Mouse (Mus musculus) lung, embryonic 14.5 days (tissue): ENCODE measurements at regions not wholly inside any gene's neighbourhood (a gene's known extent, or its start where the extent isn't known, plus 50 kb on each side); places are given as distances from the start of the nearest gene placed in this dataset.

ENCODE experiments used
- ATAC-seq: fragments of 200-750 bp; cut with Nextera tagmentation; 2 replicates; pipeline ENCODE4 v1.8.0; 2017; ENCODE audit warnings: mild to moderate bottlenecking, moderate TSS enrichment, moderate library complexity; ENCODE audit not compliant: insufficient read depth
- DNase-seq: peaks from one replicate; pipeline ENCODE4 v3.0.0-alpha.2; 2015
- H3K27ac ChIP-seq: fragments of 300-500 bp; sonication (generic); 2 replicates; pipeline ENCODE4 v1.5.1; 2014; ENCODE audit warnings: low read depth, mild to moderate bottlenecking, moderate library complexity
- H3K27me3 ChIP-seq: fragments of 300-500 bp; sonication (generic); 2 replicates; pipeline ENCODE4 v1.6.1; 2014; ENCODE audit warnings: low read length, control low read depth; ENCODE audit not compliant: insufficient read depth
- H3K36me3 ChIP-seq: fragments of 300-500 bp; sonication (generic); 2 replicates; pipeline ENCODE4 v1.6.1; 2014; ENCODE audit warnings: control low read depth; ENCODE audit not compliant: insufficient read depth
- H3K4me1 ChIP-seq: fragments of 300-500 bp; sonication (generic); 2 replicates; pipeline ENCODE4 v1.6.1; 2014; ENCODE audit warnings: antibody characterized with exemption, control low read depth; ENCODE audit not compliant: insufficient read depth
- H3K4me2 ChIP-seq: fragments of 300-500 bp; sonication (generic); 2 replicates; pipeline ENCODE4 v1.6.1; 2014; ENCODE audit warnings: mild to moderate bottlenecking
- H3K4me3 ChIP-seq: fragments of 300-500 bp; sonication (generic); 2 replicates; pipeline ENCODE4 v1.5.1; 2014; ENCODE audit warnings: low read depth, low read length
- H3K9ac ChIP-seq: fragments of 300-500 bp; sonication (generic); 2 replicates; pipeline ENCODE4 v1.6.1; 2014
- H3K9me3 ChIP-seq: fragments of 300-500 bp; sonication (generic); 2 replicates; pipeline ENCODE4 v1.6.1; 2016; ENCODE audit warnings: low read depth, low read length, control low read depth
- CTCF ChIP-seq: IDR thresholded peaks from 2 replicates; pipeline ENCODE4 v1.5.1; 2016; ENCODE audit warnings: antibody characterized with exemption, low read depth
- WGBS: fragments of 180-500 bp; shearing (Covaris S2); extraction: QIAGEN DNeasy Blood & Tissue Kit; methylation state at CpG from one replicate; pipeline ENCODE4 v1.1.7; 2014; 5-methylcytosine and 5-hydroxymethylcytosine counted together

DNA sequence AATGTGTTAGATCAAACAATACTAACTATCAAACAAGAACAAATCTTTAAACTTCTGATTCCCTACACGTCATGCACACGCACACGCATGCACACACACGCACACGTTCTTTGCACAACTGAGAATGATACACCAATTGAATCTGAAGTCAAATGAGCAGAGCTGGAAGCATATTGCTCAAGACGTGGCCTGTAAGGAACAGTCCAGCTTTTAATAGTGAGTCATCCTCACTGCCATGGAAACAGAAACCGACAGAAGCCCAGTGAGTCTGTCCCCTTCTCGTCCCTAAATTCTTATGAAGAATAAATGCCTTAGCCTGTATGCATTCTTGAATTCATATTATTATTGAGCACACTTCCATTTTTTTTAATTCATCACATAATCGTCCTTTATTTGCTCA lies 75.7 kb upstream of the Magi3 start:
- ATAC-seq (no peak), DNase-seq (no peak)
- Histone ChIP-seq H3K4me1 (no peaks in the 10 kb centered on the region), H3K4me2 (no peak overlapping the region), H3K9me3 (no peaks in the 10 kb centered on the region), H3K4me3 (no peak overlapping the region), H3K36me3 (no peaks in the 10 kb centered on the region), H3K27me3 (no peaks in the 10 kb centered on the region), H3K9ac (no peak overlapping the region), H3K27ac (no peak overlapping the region)
- 74% methylated on average over 9 of the region's 9 CpGs for WGBS
- no peak for TF ChIP-seq CTCF

DNA sequence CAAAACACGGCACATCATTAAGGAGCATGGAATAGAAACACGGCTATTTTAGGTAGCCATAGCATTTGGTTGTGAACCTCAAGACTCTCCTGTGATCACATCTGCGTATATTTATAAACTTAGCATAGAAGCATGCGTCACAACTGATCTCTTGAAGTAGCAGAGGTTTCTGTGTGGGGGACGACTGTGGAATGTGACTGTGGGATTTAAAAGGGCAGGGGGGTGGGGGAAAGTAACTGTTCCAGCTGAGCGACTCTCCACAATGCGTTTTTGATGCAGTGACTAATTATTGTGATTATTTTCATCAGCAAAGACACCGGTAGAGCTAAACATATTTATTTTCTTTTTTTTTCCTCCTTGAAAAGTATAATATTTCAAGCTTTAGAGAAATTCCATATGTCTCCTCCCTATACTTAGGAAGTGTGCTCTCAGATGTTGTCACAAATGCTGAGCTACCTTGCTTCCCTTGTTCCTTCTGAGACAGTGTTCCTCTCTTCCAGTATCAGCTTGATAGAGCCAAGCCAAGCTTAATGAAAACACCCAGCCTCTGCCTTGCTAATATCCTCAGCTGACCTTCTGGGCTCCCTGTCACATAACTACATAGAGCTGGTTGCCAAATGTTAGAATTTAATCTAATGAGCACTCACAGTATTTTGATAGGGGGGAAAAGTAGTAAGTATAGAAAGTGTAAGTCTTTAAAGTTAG lies 75.0 kb upstream of the Magi3 start:
- Histone ChIP-seq H3K4me2 (no peak overlapping the region), H3K27ac (no peak overlapping the region), H3K4me3 (no peak overlapping the region), H3K27me3 (no peaks in the 10 kb centered on the region), H3K36me3 (no peaks in the 10 kb centered on the region), H3K9ac (no peak overlapping the region), H3K4me1 (no peaks in the 10 kb centered on the region), H3K9me3 (no peaks in the 10 kb centered on the region)
- ATAC-seq (no peak), DNase-seq (no peak)
- TF ChIP-seq CTCF, result no peak
- 22% methylated on average over 8 of the region's 8 CpGs for WGBS

DNA sequence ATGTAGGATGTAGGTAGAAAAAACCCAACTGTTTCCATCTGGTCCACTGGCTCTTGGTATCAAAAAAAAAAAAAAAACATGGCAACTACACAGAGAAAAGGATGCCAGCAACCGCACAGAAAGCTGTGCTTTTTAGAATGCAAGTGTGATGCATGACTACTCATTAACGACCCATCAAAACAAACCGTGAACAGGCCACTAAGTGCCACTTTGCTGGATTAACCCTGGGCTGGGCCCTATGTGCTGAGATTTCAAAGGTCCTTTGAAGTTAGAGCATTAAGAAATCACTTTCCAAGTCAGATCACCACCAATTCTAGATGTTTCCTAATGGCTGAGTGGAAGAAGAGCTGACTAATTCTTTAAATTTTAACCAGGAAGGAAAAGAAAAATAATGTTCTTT lies 73.7 kb upstream of the Magi3 start:
- no peak overlapping the region for H3K4me2 ChIP-seq
- H3K27ac ChIP-seq, result no peak overlapping the region
- H3K4me1 ChIP-seq, result no peaks in the 10 kb centered on the region
- ATAC-seq, result no peak
- H3K9me3 ChIP-seq, result no peaks in the 10 kb centered on the region
- WGBS, result 56% methylated on average over 3 of the region's 3 CpGs
- no peak overlapping the region for H3K9ac ChIP-seq
- no peak for TF ChIP-seq CTCF
- no peak overlapping the region for H3K4me3 ChIP-seq
- no peaks in the 10 kb centered on the region for H3K36me3 ChIP-seq
- no peak for DNase-seq
- no peaks in the 10 kb centered on the region for H3K27me3 ChIP-seq

DNA sequence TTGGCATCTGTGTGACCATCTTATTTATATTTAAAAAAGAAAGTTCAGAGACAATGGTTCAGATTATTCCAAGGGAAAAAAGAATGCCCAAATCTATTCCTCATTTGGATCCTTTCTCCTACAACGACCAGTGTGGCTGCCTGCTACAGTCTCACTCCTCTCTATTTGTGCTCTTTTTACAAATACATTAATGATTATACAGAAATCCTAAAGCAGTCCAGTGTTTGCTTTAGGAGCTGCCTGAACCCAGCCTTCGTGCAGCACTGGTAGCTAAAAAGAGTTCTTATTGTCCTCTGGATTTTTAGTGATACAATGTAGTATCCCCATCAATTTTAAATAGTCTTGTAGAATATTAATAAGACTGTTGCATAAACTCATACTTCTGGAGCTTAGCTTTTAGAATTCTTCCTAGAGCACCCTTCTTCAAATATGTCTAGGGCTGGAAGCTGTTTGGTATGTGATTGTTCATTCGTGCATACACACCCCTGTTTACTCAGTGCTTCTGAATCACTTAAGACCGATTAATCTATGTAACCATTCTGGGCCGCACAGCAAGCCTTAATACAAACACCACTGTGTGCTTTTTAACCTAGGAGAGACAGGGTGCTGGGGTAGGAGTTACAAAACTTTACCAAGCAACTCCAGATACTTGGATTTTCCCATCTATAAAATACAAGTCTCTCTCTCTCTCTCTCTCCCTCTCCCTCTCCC lies 69.0 kb upstream of the Magi3 start:
- H3K4me2 ChIP-seq, result 0 out of 2 replicates have a peak overlapping the region, but pooled peaks have one; percentile 18

DNA sequence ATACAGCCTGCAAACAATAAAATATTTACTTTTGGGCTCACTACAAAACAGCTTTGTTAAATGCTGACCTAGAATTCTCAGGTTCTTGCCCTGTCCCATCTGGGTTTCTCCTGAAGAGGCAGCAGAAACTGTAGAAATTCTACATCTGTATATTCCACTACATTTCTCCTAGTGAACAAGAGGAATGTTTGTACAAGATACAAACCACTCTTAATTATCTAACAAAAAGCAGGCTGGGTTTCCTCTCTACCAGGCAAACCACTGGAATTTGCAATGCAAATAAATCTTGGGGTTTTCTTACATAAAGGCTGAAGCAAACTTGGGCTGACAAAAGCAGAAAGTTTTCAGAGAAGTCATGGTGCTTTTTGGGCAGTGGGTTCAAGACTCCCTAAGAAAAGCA lies 67.7 kb upstream of the Magi3 start:
- no peaks in the 10 kb centered on the region for H3K36me3 ChIP-seq
- no peak for TF ChIP-seq CTCF
- H3K9me3 ChIP-seq, result no peaks in the 10 kb centered on the region
- peak overlapping the region; percentile 81 for H3K27ac ChIP-seq
- DNase-seq (no peak), ATAC-seq (no peak)
- H3K4me3 ChIP-seq, result no peak overlapping the region
- no peak overlapping the region for H3K9ac ChIP-seq
- no peaks in the 10 kb centered on the region for H3K27me3 ChIP-seq
- no peaks in the 10 kb centered on the region; the same call in 1 of the 2 replicates for H3K4me1 ChIP-seq
- H3K4me2 ChIP-seq, result no peak overlapping the region

More for the DNA sequence above, 69.0 kb upstream of the Magi3 start:
- Histone ChIP-seq H3K36me3 (no peaks in the 10 kb centered on the region), H3K27me3 (no peaks in the 10 kb centered on the region), H3K9ac (no peak overlapping the region), H3K4me3 (no peak overlapping the region), H3K27ac (peak overlapping the region; percentile 65), H3K9me3 (no peaks in the 10 kb centered on the region), H3K4me1 (no peaks in the 10 kb centered on the region; the same call in 1 of the 2 replicates)
- 40% methylated on average over 5 of the region's 5 CpGs for WGBS
- no peak for TF ChIP-seq CTCF
- DNase-seq, result peak; percentile 47
- ATAC-seq, result peak; percentile 87

DNA sequence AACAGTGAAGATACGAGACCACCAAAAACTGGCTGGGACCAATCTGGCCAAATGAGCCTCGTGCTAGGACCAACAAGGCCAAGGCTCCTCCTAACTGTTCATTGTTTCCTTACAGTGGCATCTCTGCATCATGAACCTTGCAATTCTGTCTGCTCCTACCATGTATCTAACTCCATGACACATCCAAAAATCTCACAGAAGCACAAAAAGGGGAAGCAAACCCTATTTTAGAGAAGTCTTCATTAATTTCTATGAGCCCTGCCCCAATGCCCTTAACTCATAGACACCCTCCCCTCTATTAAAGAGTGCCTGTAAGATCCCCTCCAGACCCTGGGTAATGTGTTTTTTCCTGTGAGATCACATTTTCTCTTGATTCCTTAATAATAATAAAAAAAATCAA lies 64.8 kb upstream of the Magi3 start:
- Histone ChIP-seq H3K36me3 (no peaks in the 10 kb centered on the region), H3K4me1 (no peaks in the 10 kb centered on the region; the same call in 1 of the 2 replicates), H3K9me3 (no peaks in the 10 kb centered on the region), H3K9ac (no peak overlapping the region), H3K27ac (no peak overlapping the region), H3K4me2 (no peak overlapping the region), H3K4me3 (no peak overlapping the region), H3K27me3 (no peaks in the 10 kb centered on the region)
- no peak for ATAC-seq
- no peak for DNase-seq
- TF ChIP-seq CTCF, result no peak
- 89% methylated on average over 2 of the region's 2 CpGs for WGBS

DNA sequence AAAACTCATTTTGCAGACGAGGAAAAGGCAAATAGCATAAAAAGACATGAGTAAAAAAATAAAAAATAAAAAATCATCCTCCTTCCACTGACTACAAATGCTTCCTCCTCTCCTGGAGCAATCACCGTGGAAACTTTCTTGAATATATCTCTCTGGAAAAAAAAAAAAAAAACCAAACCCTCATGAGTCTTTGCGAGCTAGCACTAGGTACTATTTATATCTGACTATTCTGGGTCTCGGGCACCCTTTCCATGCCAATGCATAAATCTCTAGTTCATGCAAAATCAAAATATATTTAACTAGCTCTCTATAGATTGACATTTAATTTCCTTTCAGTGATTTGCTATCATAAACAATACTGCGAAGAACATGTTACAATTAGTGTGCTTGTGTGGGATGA lies 63.7 kb upstream of the Magi3 start:
- no peak overlapping the region for H3K4me2 ChIP-seq
- no peak overlapping the region for H3K9ac ChIP-seq
- no peak for TF ChIP-seq CTCF
- no peak overlapping the region for H3K27ac ChIP-seq
- DNase-seq (no peak), ATAC-seq (no peak)
- H3K4me1 ChIP-seq, result no peaks in the 10 kb centered on the region; the same call in 1 of the 2 replicates
- WGBS, result 54% methylated on average over 5 of the region's 5 CpGs
- no peaks in the 10 kb centered on the region for H3K27me3 ChIP-seq
- H3K36me3 ChIP-seq, result no peaks in the 10 kb centered on the region
- no peak overlapping the region for H3K4me3 ChIP-seq
- no peaks in the 10 kb centered on the region for H3K9me3 ChIP-seq
